Mouse (Mus musculus) brain, embryonic 14.5 days (tissue): ENCODE measurements around the gene Mtss1l. TPM values are rescaled to one million over a fixed set of nuclear protein-coding genes. Genes with fewer than 3 reads are reported as not detected.

ENCODE experiments used
- DNase-seq: peaks from one replicate; pipeline ENCODE4 v3.0.0-alpha.2; 2011; ENCODE audit warnings: low read depth
- CTCF ChIP-seq: fragments of 200-500 bp; IDR thresholded peaks from 2 replicates; pipeline ENCODE4 v1.5.1; 2012; ENCODE audit warnings: inconsistent platforms, mild to moderate bottlenecking, moderate library complexity, borderline replicate concordance; ENCODE audit not compliant: insufficient read depth, insufficient read length; ENCODE audit errors: extremely low read depth
- POLR2A ChIP-seq: fragments of 200-500 bp; IDR thresholded peaks from 2 replicates; pipeline ENCODE4 v1.6.1; 2012; ENCODE audit warnings: mild to moderate bottlenecking, inconsistent platforms, borderline replicate concordance; ENCODE audit not compliant: poor library complexity, insufficient read depth, insufficient read length, severe bottlenecking; ENCODE audit errors: extremely low read depth
- polyA plus RNA-seq: library from polyadenylated mRNA; depleted of rRNA; stranded (reverse); fragments of >200 nt; gene quantifications from 2 replicates; pipeline ENCODE4 v1.2.3, GENCODE M21; 2012; rRNA removed

Gene Mtss1l
- polyA plus RNA-seq, 1 experiment, result 189 TPM

GRCm38 (mm10) chr8:110788981-110789380 lies 67.7 kb downstream of the Mtss1l start:
- DNase-seq, result no peak
- TF ChIP-seq POLR2A, result no peak
- no peak for TF ChIP-seq CTCF

- DNase-seq, result peak; percentile 5
- TF ChIP-seq POLR2A (no peak), CTCF (no peak)
These were observed 68.3 kb downstream of the Mtss1l start for GRCm38 (mm10) chr8:110789571-110789970.

GRCm38 (mm10) chr8:110790270-110790669 lies 69.0 kb downstream of the Mtss1l start:
- DNase-seq, result no peak

More at GRCm38 (mm10) chr8:110790270-110790669, 69.0 kb downstream of the Mtss1l start:
- no peak for TF ChIP-seq POLR2A
- no peak for TF ChIP-seq CTCF

Other genes with a start within 250 kb of the Mtss1l start
- 45.9 and 48.6 TPM in 2 replicates for gene Vac14, start 102.9 kb upstream of the Mtss1l start, polyA plus RNA-seq
- gene Il34, start 84.4 kb downstream of the Mtss1l start, polyA plus RNA-seq, result 3.1 and 3.9 TPM in 2 replicates
- gene Cog4, start 125.1 kb downstream of the Mtss1l start, polyA plus RNA-seq, result 37.0 and 44.9 TPM in 2 replicates
- gene Sf3b3, start 125.3 kb downstream of the Mtss1l start, polyA plus RNA-seq, result 72.0 and 81.3 TPM in 2 replicates
- 12.4 and 15.8 TPM in 2 replicates for gene Fuk, start 181.0 kb downstream of the Mtss1l start, polyA plus RNA-seq
- 30.1 and 39.7 TPM in 2 replicates for gene St3gal2, start 198.4 kb downstream of the Mtss1l start, polyA plus RNA-seq